Mouse (Mus musculus): ENCODE measurements around the gene Vwa3a. TPM values are rescaled to one million over a fixed set of nuclear protein-coding genes. Genes with fewer than 3 reads are reported as not detected.

Vwa3a gene
- polyA plus RNA-seq, 1 experiment from 2014 or later: 0.04 TPM

GRCm38 (mm10) chr7:120823248-120823647 lies 84.1 kb downstream of the Vwa3a start:
- no peak overlapping the region for H3K9ac ChIP-seq (replicated peaks)
- H3K27ac ChIP-seq (ENCODE audit: low read depth): no peak overlapping the region
- 20% methylated on average over 5 of the region's 5 CpGs for WGBS (ENCODE audit: insufficient replicate concordance)
- no peaks in the 10 kb centered on the region for H3K27me3 ChIP-seq (ENCODE audit: insufficient read depth, low read length)
- TF ChIP-seq EP300 (IDR thresholded peaks at IDR 0.05; ENCODE audit: low read depth) (no peak), CTCF (IDR thresholded peaks at IDR 0.05; ENCODE audit: low read depth) (peak; percentile 93)
- H3K4me1 ChIP-seq (ENCODE audit: insufficient read depth): no peaks in the 10 kb centered on the region
- H3K4me2 ChIP-seq (ENCODE audit: low read depth, low read length): no peak overlapping the region
- DNase-seq (peak; percentile 71), ATAC-seq (peak; percentile 43; the same call in 1 of the 2 replicates)
- no peaks in the 10 kb centered on the region for H3K36me3 ChIP-seq (replicated peaks; ENCODE audit: insufficient read depth, low read length)
- H3K9me3 ChIP-seq (ENCODE audit: low read length): no peaks in the 10 kb centered on the region
- H3K4me3 ChIP-seq (ENCODE audit: low read depth, low read length): no peak overlapping the region

DNA sequence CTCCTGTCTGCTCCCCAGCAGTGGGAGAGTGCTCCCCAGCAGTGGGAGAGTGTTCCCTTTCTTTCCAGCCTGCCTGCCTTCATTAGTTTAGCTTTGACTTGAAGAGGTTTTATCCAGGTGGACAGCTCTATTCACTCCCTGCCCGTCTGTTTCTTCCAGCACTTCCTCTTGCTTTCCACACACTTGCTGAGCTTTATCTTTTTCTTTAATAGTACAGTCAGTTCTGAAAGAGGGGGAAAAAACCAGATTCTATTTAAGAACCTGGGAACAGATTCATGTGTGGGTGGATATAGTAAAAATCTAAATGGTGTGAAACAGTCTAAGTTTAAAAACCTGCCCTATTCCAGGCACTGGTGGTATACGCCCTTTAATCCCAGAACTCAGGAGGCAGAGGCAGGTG lies 86.0 kb downstream of the Vwa3a start:
- no peak for TF ChIP-seq EP300 (IDR thresholded peaks at IDR 0.05; ENCODE audit: low read depth)
- TF ChIP-seq CTCF (IDR thresholded peaks at IDR 0.05; ENCODE audit: low read depth): no peak
- no peak for ATAC-seq

GRCm38 (mm10) chr7:120826408-120826807 lies 87.3 kb downstream of the Vwa3a start:
- DNase-seq (peak; percentile 62), ATAC-seq (peak; percentile 16; the same call in 1 of the 2 replicates)
- peaks cover 8% of the 10 kb centered on the region for H3K4me1 ChIP-seq (ENCODE audit: insufficient read depth)
- H3K27ac ChIP-seq (ENCODE audit: low read depth): no peak overlapping the region
- peaks cover 8% of the 10 kb centered on the region; the same call in 1 of the 2 replicates for H3K27me3 ChIP-seq (ENCODE audit: insufficient read depth, low read length)
- no peak overlapping the region for H3K4me2 ChIP-seq (ENCODE audit: low read depth, low read length)
- H3K36me3 ChIP-seq (replicated peaks; ENCODE audit: insufficient read depth, low read length): no peaks in the 10 kb centered on the region
- H3K4me3 ChIP-seq (ENCODE audit: low read depth, low read length): no peak overlapping the region
- WGBS (ENCODE audit: insufficient replicate concordance): 23% methylated on average over 3 of the region's 3 CpGs
- H3K9me3 ChIP-seq (ENCODE audit: low read length): no peaks in the 10 kb centered on the region
- no peak overlapping the region for H3K9ac ChIP-seq (replicated peaks)
- TF ChIP-seq CTCF (IDR thresholded peaks at IDR 0.05; ENCODE audit: low read depth) (peak; percentile 77), EP300 (IDR thresholded peaks at IDR 0.05; ENCODE audit: low read depth) (no peak)

More for the DNA sequence above, 86.0 kb downstream of the Vwa3a start:
- Histone ChIP-seq H3K4me3 (ENCODE audit: low read depth, low read length) (no peak overlapping the region), H3K27ac (ENCODE audit: low read depth) (no peak overlapping the region), H3K9me3 (ENCODE audit: low read length) (no peaks in the 10 kb centered on the region), H3K9ac (replicated peaks) (no peak overlapping the region), H3K27me3 (ENCODE audit: insufficient read depth, low read length) (peaks cover 8% of the 10 kb centered on the region; the same call in 1 of the 2 replicates), H3K4me2 (ENCODE audit: low read depth, low read length) (no peak overlapping the region), H3K36me3 (replicated peaks; ENCODE audit: insufficient read depth, low read length) (no peaks in the 10 kb centered on the region), H3K4me1 (ENCODE audit: insufficient read depth) (no peaks in the 10 kb centered on the region)
- DNase-seq: no peak
- WGBS (ENCODE audit: insufficient replicate concordance): 60% methylated on average over 2 of the region's 2 CpGs

- no peak for TF ChIP-seq CTCF (IDR thresholded peaks at IDR 0.05; ENCODE audit: low read depth)
- no peak for TF ChIP-seq EP300 (IDR thresholded peaks at IDR 0.05; ENCODE audit: low read depth)
- H3K27ac ChIP-seq (ENCODE audit: low read depth): peak overlapping the region; percentile 62
Observed at GRCm38 (mm10) chr7:120830431-120831381, 91.6 kb downstream of the Vwa3a start.

DNA sequence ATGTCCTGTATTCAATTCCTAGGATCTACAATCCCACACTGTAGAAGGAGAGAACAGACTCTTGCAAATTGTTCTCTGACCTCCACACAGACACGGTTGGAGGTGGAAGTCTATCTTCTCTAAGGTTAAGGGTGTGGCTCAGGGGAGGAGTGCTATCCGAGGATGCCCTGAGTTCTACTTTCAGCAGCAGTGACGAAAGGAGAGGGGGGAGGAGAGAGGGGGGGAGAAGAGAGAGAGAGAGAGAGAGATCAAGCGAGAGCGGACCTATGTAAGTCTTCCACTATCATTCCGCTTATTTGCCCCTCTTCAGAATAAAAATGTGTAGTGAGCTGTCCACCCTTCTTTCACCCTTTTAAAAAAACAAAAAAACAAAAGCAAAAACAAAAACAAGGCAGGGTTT lies 95.3 kb downstream of the Vwa3a start:
- H3K9me3 ChIP-seq (ENCODE audit: low read length): no peaks in the 10 kb centered on the region
- 0 out of 2 replicates have a peak, but pooled peaks have one; percentile 8 for ATAC-seq
- H3K4me1 ChIP-seq (ENCODE audit: insufficient read depth): peaks cover 25% of the 10 kb centered on the region
- 27% methylated on average over 6 of the region's 6 CpGs for WGBS (ENCODE audit: insufficient replicate concordance)
- H3K27ac ChIP-seq (ENCODE audit: low read depth): peak overlapping the region; percentile 84; the same call in 1 of the 2 replicates
- H3K36me3 ChIP-seq (replicated peaks; ENCODE audit: insufficient read depth, low read length): no peaks in the 10 kb centered on the region
- TF ChIP-seq CTCF (IDR thresholded peaks at IDR 0.05; ENCODE audit: low read depth): no peak
- TF ChIP-seq EP300 (IDR thresholded peaks at IDR 0.05; ENCODE audit: low read depth): no peak
- H3K9ac ChIP-seq (replicated peaks): no peak overlapping the region; the same call in 1 of the 2 replicates
- peak overlapping the region; percentile 80 for H3K4me3 ChIP-seq (ENCODE audit: low read depth, low read length)
- DNase-seq: no peak
- H3K27me3 ChIP-seq (ENCODE audit: insufficient read depth, low read length): peaks cover 6% of the 10 kb centered on the region; the same call in 1 of the 2 replicates
- H3K4me2 ChIP-seq (ENCODE audit: low read depth, low read length): peak overlapping the region; percentile 83

More at GRCm38 (mm10) chr7:120830431-120831381, 91.6 kb downstream of the Vwa3a start:
- Histone ChIP-seq H3K4me1 (ENCODE audit: insufficient read depth) (peaks cover 17% of the 10 kb centered on the region), H3K27me3 (ENCODE audit: insufficient read depth, low read length) (peaks cover 8% of the 10 kb centered on the region; the same call in 1 of the 2 replicates), H3K4me2 (ENCODE audit: low read depth, low read length) (peak overlapping the region; percentile 100), H3K4me3 (ENCODE audit: low read depth, low read length) (peak overlapping the region; percentile 70), H3K9ac (replicated peaks) (peak overlapping the region; percentile 67), H3K36me3 (replicated peaks; ENCODE audit: insufficient read depth, low read length) (no peaks in the 10 kb centered on the region), H3K9me3 (ENCODE audit: low read length) (no peaks in the 10 kb centered on the region)
- under 1% methylated on average over 45 of the region's 46 CpGs for WGBS (ENCODE audit: insufficient replicate concordance)
- peak; percentile 31 for ATAC-seq
- DNase-seq: peak; percentile 78

DNA sequence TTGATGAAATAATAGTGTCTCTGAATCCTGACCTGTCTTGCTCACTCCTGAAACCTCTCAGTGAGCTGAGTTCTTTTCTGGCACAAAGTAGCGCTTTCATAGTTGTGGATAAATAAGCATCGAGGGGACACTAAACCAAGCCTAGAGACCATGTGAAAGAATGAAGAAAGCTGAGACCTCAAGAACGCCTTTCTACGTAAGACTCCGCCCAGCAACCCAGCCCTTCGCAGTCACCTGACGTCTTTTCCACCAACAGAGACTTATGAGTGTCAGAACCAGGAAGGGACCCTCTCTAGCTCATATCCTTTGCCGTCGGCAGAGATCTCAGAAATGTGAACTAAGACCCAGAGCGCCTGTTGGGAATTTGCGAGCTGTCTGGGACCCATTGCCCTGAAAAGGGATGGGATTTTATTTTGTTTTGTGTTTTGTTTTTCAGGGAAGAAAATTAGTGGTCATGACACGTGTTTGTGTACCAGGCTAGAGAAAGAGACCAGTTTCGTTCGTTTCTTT lies 95.8 kb downstream of the Vwa3a start:
- H3K27ac ChIP-seq (ENCODE audit: low read depth): peak overlapping the region; percentile 84
- H3K27me3 ChIP-seq (ENCODE audit: insufficient read depth, low read length): peaks cover 2% of the 10 kb centered on the region; the same call in 1 of the 2 replicates
- 4% methylated on average over 14 of the region's 14 CpGs for WGBS (ENCODE audit: insufficient replicate concordance)
- peak overlapping the region; percentile 63 for H3K9ac ChIP-seq (replicated peaks)
- DNase-seq (peak; percentile 79), ATAC-seq (peak; percentile 77)
- peaks cover 25% of the 10 kb centered on the region for H3K4me1 ChIP-seq (ENCODE audit: insufficient read depth)
- no peaks in the 10 kb centered on the region for H3K9me3 ChIP-seq (ENCODE audit: low read length)
- no peak for TF ChIP-seq CTCF (IDR thresholded peaks at IDR 0.05; ENCODE audit: low read depth)
- no peaks in the 10 kb centered on the region for H3K36me3 ChIP-seq (replicated peaks; ENCODE audit: insufficient read depth, low read length)
- H3K4me2 ChIP-seq (ENCODE audit: low read depth, low read length): peak overlapping the region; percentile 83
- H3K4me3 ChIP-seq (ENCODE audit: low read depth, low read length): peak overlapping the region; percentile 80

All from liver, postnatal 0 days (tissue).